8 mouse cellular contexts compared by ENCODE assay signal in genomic region chr6:30736864-30737547, GRCm38 (mm10). TPM values are rescaled to one million over a fixed set of nuclear protein-coding genes. Genes with fewer than 3 reads are reported as not detected.
A peak's percentile ranks its signal among the peaks of the same experiment; 100 is the strongest.
DNase-seq lines count a peak whose midpoint lies in the region; ATAC-seq lines count a peak whose summit lies in the region.

No protein-coding gene starts in this region.

- peak overlapping the region; percentile 50 for H3K9ac ChIP-seq in forebrain, embryonic 11.5 days (ENCODE audit: low read length)
- H3K9ac ChIP-seq in heart, embryonic 14.5 days (ENCODE audit: low read length) = peak overlapping the region; percentile 77
- H3K9ac ChIP-seq in liver, embryonic 13.5 days = no peak overlapping the region
- H3K9ac ChIP-seq in neural tube, embryonic 11.5 days (ENCODE audit: low read length) = peak overlapping the region; percentile 54

- no peak overlapping the region for H3K27ac ChIP-seq in brown adipose tissue, adult 24 weeks (replicated peaks; ENCODE audit: low read depth, low read length)
- peak overlapping the region; percentile 95 for H3K27ac ChIP-seq in forebrain, embryonic 11.5 days (ENCODE audit: low read depth, low read length)
- H3K27ac ChIP-seq in heart, embryonic 14.5 days (replicated peaks in 1 of 2; ENCODE audit: control insufficient read depth in 1 of 2, insufficient read depth in 1 of 2, low read depth in 2 of 2, low read length in 2 of 2) = peak overlapping the region; percentile 75 to 82
- H3K27ac ChIP-seq in liver, embryonic 13.5 days = no peak overlapping the region
- peak overlapping the region; percentile 90 for H3K27ac ChIP-seq in neural tube, embryonic 11.5 days (ENCODE audit: low read depth, low read length)

- peak overlapping the region; percentile 52 for H3K4me2 ChIP-seq in forebrain, embryonic 11.5 days (ENCODE audit: low read depth, low read length, severe bottlenecking)
- peak overlapping the region; percentile 81 for H3K4me2 ChIP-seq in heart, embryonic 14.5 days (ENCODE audit: low read length)
- H3K4me2 ChIP-seq in liver, embryonic 13.5 days = peak overlapping the region; percentile 54
- peak overlapping the region; percentile 55 for H3K4me2 ChIP-seq in neural tube, embryonic 11.5 days (ENCODE audit: low read depth)

- ATAC-seq in CD4-positive, CD25-positive, alpha-beta regulatory T cell, adult 4 months = peak; percentile 27
- ATAC-seq in forebrain, embryonic 11.5 days (replicated peaks; ENCODE audit: low FRiP score) = peak; percentile 66
- peak; percentile 68; the same call in 1 of the 2 replicates for ATAC-seq in heart, embryonic 14.5 days (ENCODE audit: insufficient number of reproducible peaks, insufficient read depth, low FRiP score, low read depth)
- ATAC-seq in liver, embryonic 13.5 days (ENCODE audit: low read depth) = 0 out of 2 replicates have a peak, but pooled peaks have one; percentile 39
- peak; percentile 40 for ATAC-seq in neural tube, embryonic 11.5 days (ENCODE audit: insufficient read depth, low FRiP score, low TSS enrichment)

- peak; percentile 87 for DNase-seq in forebrain, embryonic 11.5 days (ENCODE audit: low spot score)
- peak; percentile 82 for DNase-seq in kidney, postnatal 14 days
- DNase-seq in liver, embryonic 13.5 days = peak; percentile 22
- peak; percentile 90 for DNase-seq in neural tube, embryonic 11.5 days (ENCODE audit: low spot score)
- peak; percentile 70 for DNase-seq in urinary bladder, postnatal 14 days (ENCODE audit: low spot score)

- no peaks in the 10 kb centered on the region for H3K27me3 ChIP-seq in forebrain, embryonic 11.5 days (ENCODE audit: control insufficient read depth, insufficient read depth, low read length)
- H3K27me3 ChIP-seq in heart, embryonic 14.5 days (ENCODE audit: control insufficient read depth, insufficient read depth, low read length) = no peaks in the 10 kb centered on the region
- peaks cover 78% of the 10 kb centered on the region for H3K27me3 ChIP-seq in liver, embryonic 13.5 days
- no peaks in the 10 kb centered on the region for H3K27me3 ChIP-seq in neural tube, embryonic 11.5 days (ENCODE audit: control insufficient read depth, insufficient read depth, low read length)

- H3K36me3 ChIP-seq in forebrain, embryonic 11.5 days (ENCODE audit: control insufficient read depth, insufficient read depth, low read length) = no peaks in the 10 kb centered on the region; the same call in 1 of the 2 replicates
- peaks cover 16% of the 10 kb centered on the region for H3K36me3 ChIP-seq in heart, embryonic 14.5 days (ENCODE audit: control insufficient read depth, insufficient read depth, low read length)
- H3K36me3 ChIP-seq in liver, embryonic 13.5 days = no peaks in the 10 kb centered on the region
- peaks cover 2% of the 10 kb centered on the region; the same call in 1 of the 2 replicates for H3K36me3 ChIP-seq in neural tube, embryonic 11.5 days (ENCODE audit: control insufficient read depth, insufficient read depth, low read length)

- no peaks in the 10 kb centered on the region for H3K4me1 ChIP-seq in brown adipose tissue, adult 24 weeks (ENCODE audit: control insufficient read depth, insufficient read depth, insufficient read length, low read length)
- H3K4me1 ChIP-seq in forebrain, embryonic 11.5 days (replicated peaks; ENCODE audit: control insufficient read depth, insufficient read depth, low read length) = peaks cover 6% of the 10 kb centered on the region; the same call in 1 of the 2 replicates
- peaks cover 4 to 6% of the 10 kb centered on the region in 2 experiments; a peak in 2 of 4 replicates for H3K4me1 ChIP-seq in heart, embryonic 14.5 days (ENCODE audit: control insufficient read depth in 2 of 2, insufficient read depth in 2 of 2, low read length in 2 of 2)
- H3K4me1 ChIP-seq in liver, embryonic 13.5 days (replicated peaks) = no peaks in the 10 kb centered on the region; the same call in 1 of the 2 replicates
- H3K4me1 ChIP-seq in neural tube, embryonic 11.5 days (ENCODE audit: control insufficient read depth, insufficient read depth, low read length) = peaks cover 11% of the 10 kb centered on the region

- WGBS in forebrain, embryonic 11.5 days = 46% methylated on average over 29 of the region's 29 CpGs
- 52% methylated on average over 29 of the region's 29 CpGs for WGBS in heart, embryonic 14.5 days
- WGBS in liver, embryonic 13.5 days (ENCODE audit: insufficient replicate concordance) = 53% methylated on average over 29 of the region's 29 CpGs
- WGBS in neural tube, embryonic 11.5 days = 49% methylated on average over 29 of the region's 29 CpGs

- H3K4me3 ChIP-seq in brown adipose tissue, adult 24 weeks (ENCODE audit: insufficient read depth, low read depth, low read length) = peak overlapping the region; percentile 53
- H3K4me3 ChIP-seq in forebrain, embryonic 11.5 days (ENCODE audit: low read depth, low read length) = peak overlapping the region; percentile 56
- H3K4me3 ChIP-seq in heart, embryonic 14.5 days (ENCODE audit: control insufficient read depth in 1 of 2, insufficient read depth in 1 of 2, low read depth in 1 of 2, low read length in 2 of 2) = peak overlapping the region; percentile 54 to 77
- H3K4me3 ChIP-seq in liver, embryonic 13.5 days (replicated peaks) = no peak overlapping the region
- peak overlapping the region; percentile 49 for H3K4me3 ChIP-seq in neural tube, embryonic 11.5 days (ENCODE audit: low read depth, low read length)

- H3K9me3 ChIP-seq in forebrain, embryonic 11.5 days (ENCODE audit: control insufficient read depth, low read length) = peaks cover 33% of the 10 kb centered on the region
- H3K9me3 ChIP-seq in heart, embryonic 14.5 days (ENCODE audit: control insufficient read depth, low read length) = peaks cover 45% of the 10 kb centered on the region
- H3K9me3 ChIP-seq in liver, embryonic 13.5 days (replicated peaks) = peaks cover 23% of the 10 kb centered on the region
- peaks cover 19% of the 10 kb centered on the region for H3K9me3 ChIP-seq in neural tube, embryonic 11.5 days (ENCODE audit: control insufficient read depth, low read length)

RNA-seq across cellular contexts. Expression of gene Mest, which starts 13.7 kb away (rescaled TPM):
- 1 to 10 TPM; 1.2 to 1.6 TPM for polyA plus RNA-seq in CD4-positive, CD25-positive, alpha-beta regulatory T cell, adult 4 months (2017; shearing (Covaris generic))
- 1.5 and 6.7 TPM in 2 replicates for polyA plus RNA-seq in brown adipose tissue, adult 24 weeks (2012; ENCODE audit: insufficient read depth, insufficient read length, missing spikeins)
- polyA plus RNA-seq in forebrain, embryonic 11.5 days (2014; fragmentation: Nextera tagmentation; extraction: Ambion mirVana) = 1,661 and 1,678 TPM in 2 replicates
- polyA plus RNA-seq in heart, embryonic 14.5 days (2014; fragmentation: Nextera tagmentation; extraction: Ambion mirVana) = 2,556 and 2,705 TPM in 2 replicates
- 185 and 233 TPM in 2 replicates for polyA plus RNA-seq in liver, embryonic 13.5 days (2015; fragmentation: Nextera tagmentation; extraction: Ambion mirVana)
- 1,492 and 1,651 TPM in 2 replicates for polyA plus RNA-seq in neural tube, embryonic 11.5 days (2014; fragmentation: Nextera tagmentation; extraction: Ambion mirVana)

RNA-seq across cellular contexts. Expression of gene Cep41, which starts 43.5 kb away (rescaled TPM):
- polyA plus RNA-seq in CD4-positive, CD25-positive, alpha-beta regulatory T cell, adult 4 months (2017; shearing (Covaris generic)) = 10 to 100 TPM; 11.3 to 12.6 TPM
- polyA plus RNA-seq in brown adipose tissue, adult 24 weeks (2012; ENCODE audit: insufficient read depth, insufficient read length, missing spikeins) = 1.4 and 4.8 TPM in 2 replicates
- polyA plus RNA-seq in forebrain, embryonic 11.5 days (2014; fragmentation: Nextera tagmentation; extraction: Ambion mirVana) = 21.6 and 24.1 TPM in 2 replicates
- polyA plus RNA-seq in heart, embryonic 14.5 days (2014; fragmentation: Nextera tagmentation; extraction: Ambion mirVana) = 9.6 and 11.3 TPM in 2 replicates
- 5.2 and 7.3 TPM in 2 replicates for polyA plus RNA-seq in liver, embryonic 13.5 days (2015; fragmentation: Nextera tagmentation; extraction: Ambion mirVana)
- 27.3 and 27.9 TPM in 2 replicates for polyA plus RNA-seq in neural tube, embryonic 11.5 days (2014; fragmentation: Nextera tagmentation; extraction: Ambion mirVana)

Comparison
In these comparisons a context has a peak if more than half of its experiments do, and no peak if none do; other contexts are left out.
1. H3K27ac ChIP-seq: peak in forebrain, embryonic 11.5 days (single experiment), heart, embryonic 14.5 days (2 of 2) and neural tube, embryonic 11.5 days (single experiment); none in brown adipose tissue, adult 24 weeks (single experiment) and liver, embryonic 13.5 days (single experiment).
2. DNase-seq: peak in every context shown above with its lines; median percentile 90 in neural tube, embryonic 11.5 days; 87 in forebrain, embryonic 11.5 days; 82 in kidney, postnatal 14 days; 70 in urinary bladder, postnatal 14 days; 22 in liver, embryonic 13.5 days.
3. RNA of gene Mest, which starts 13.7 kb away (polyA plus RNA-seq): 2,556 to 2,705 TPM in heart, embryonic 14.5 days, 1,661 to 1,678 TPM in forebrain, embryonic 11.5 days, 1,492 to 1,651 TPM in neural tube, embryonic 11.5 days and 185 to 233 TPM in liver, embryonic 13.5 days; 1.5 to 6.7 TPM in brown adipose tissue, adult 24 weeks and 1.2 to 1.6 TPM in CD4-positive, CD25-positive, alpha-beta regulatory T cell, adult 4 months; every median in the first group is over 10 times any median in the second.
4. Peak in every context shown above with its lines, with median percentiles within 50 percentile points of each other: ATAC-seq and H3K4me2 ChIP-seq.